In genomic region chr13:105038334-105038733, GRCm38 (mm10) we compare ENCODE assay signal across 24 mouse cellular contexts. TPM values are rescaled to one million over a fixed set of nuclear protein-coding genes. Genes with fewer than 3 reads are reported as not detected.
DNase-seq lines count a peak whose midpoint lies in the region; ATAC-seq lines count a peak whose summit lies in the region.
"Had no signal": no experiment of that assay in that cellular context is flagged by ENCODE, and none has a peak within 500 bp of the region (broad histone marks: within the 10 kb centered on the region; RNA-seq: fewer than 3 reads in every experiment).

No protein-coding gene starts in this region.

- DNase-seq in frontal cortex, postnatal 10 days (ENCODE audit: low spot score in 2 of 2) = no peak
- peak; percentile 27 to 31 for DNase-seq in left cerebral cortex, adult 18-20 months (ENCODE audit: low spot score in 2 of 2)
- DNase-seq in left cerebral cortex, adult 8-10 months (ENCODE audit: low spot score in 2 of 2) = no peak
- peak; percentile 47 for DNase-seq in right cerebral cortex, adult 18-20 months
- DNase-seq in right cerebral cortex, postnatal 4 days = no peak
- DNase-seq in cerebellum, adult 8-10 months = no peak
- DNase-seq: adrenal gland, adult 8-10 months; adrenal gland, postnatal 14 days; adrenal gland, postnatal 36 days; B cell, adult 2 months; cerebellum, adult 11 months; cerebellum, adult 18-20 months; cerebellum, adult 9-10 months; cerebellum, postnatal 10 days; cerebellum, postnatal 25 days; embryo, embryonic 11 days had no signal

- peak; percentile 63 for ATAC-seq in frontal cortex, adult (ENCODE audit: low TSS enrichment)
- ATAC-seq: activated CD4-positive, CD25-positive, alpha-beta regulatory T cell, adult 4 months; CD4-positive, CD25-positive, alpha-beta regulatory T cell, adult 4 months; forebrain, embryonic 14.5 days; forebrain, embryonic 16.5 days; Patski had no signal

RNA-seq across cellular contexts. Expression of gene Rgs7bp, which starts 16.4 kb away (rescaled TPM):
- 100 to 1,000 TPM; 164 to 171 TPM for total RNA-seq in left cerebral cortex, adult 18-20 months (2021)
- total RNA-seq in left cerebral cortex, adult 8-10 months (2022) = 100 to 1,000 TPM; 143 to 176 (median 159) TPM
- total RNA-seq: CH12.LX had no signal

RNA-seq across cellular contexts. Expression of gene 4933425L06Rik, which starts 43.6 kb away (rescaled TPM):
- total RNA-seq in left cerebral cortex, adult 18-20 months (2021) = not detected
- total RNA-seq in left cerebral cortex, adult 8-10 months (2022) = not detected
- total RNA-seq: adrenal gland, adult 18-20 months; adrenal gland, adult 8-10 months; adrenal gland, postnatal 14 days; adrenal gland, postnatal 36 days had no signal

Comparison
In these comparisons a context has a peak if more than half of its experiments do, and no peak if none do; other contexts are left out.
1. DNase-seq: peak in left cerebral cortex, adult 18-20 months (2 of 2) and right cerebral cortex, adult 18-20 months (single experiment); none in frontal cortex, postnatal 10 days (0 of 2), left cerebral cortex, adult 8-10 months (0 of 2), right cerebral cortex, postnatal 4 days (single experiment) and cerebellum, adult 8-10 months (single experiment).